Mouse (Mus musculus) MEL (cell line): ENCODE measurements at regions not wholly inside any gene's neighbourhood (a gene's known extent, or its start where the extent isn't known, plus 50 kb on each side); places are given as distances from the start of the nearest gene placed in this dataset.

Source experiments
- DNase-seq: peaks from one replicate; pipeline ENCODE4 v3.0.0; 2011; ENCODE audit warnings: low read depth, low spot score
- H3K27ac ChIP-seq: 2 replicates; pipeline ENCODE4 v1.5.1; 2012; ENCODE audit warnings: low read depth, mild to moderate bottlenecking, control low read depth, low read length, moderate library complexity; ENCODE audit not compliant: control insufficient read depth
- H3K27me3 ChIP-seq, 2 experiments: fragments of 150-350 bp in 1 of 2; sonication (generic) in 1 of 2; 2 replicates each; pipeline ENCODE4 v1.6.1; 2012; ENCODE audit warnings: low read length in 2 of 2, mild to moderate bottlenecking in 2 of 2, improper control_type of control experiment in 1 of 2, moderate library complexity in 1 of 2; ENCODE audit not compliant: insufficient read depth in 2 of 2, control insufficient read depth in 1 of 2
- H3K36me3 ChIP-seq, 2 experiments: 2 replicates each; pipeline ENCODE4 v1.6.1; 2012 to 2014; ENCODE audit warnings: low read length in 2 of 2, improper control_type of control experiment in 1 of 2, inconsistent platforms in 1 of 2, mild to moderate bottlenecking in 1 of 2; ENCODE audit not compliant: insufficient read depth in 2 of 2, control insufficient read depth in 1 of 2
- H3K4me1 ChIP-seq, 2 experiments: fragments of 150-350 bp in 1 of 2; sonication (generic) in 1 of 2; 2 replicates each; pipeline ENCODE4 v1.6.1; 2012; ENCODE audit warnings: low read length in 2 of 2, improper control_type of control experiment in 1 of 2, mild to moderate bottlenecking in 1 of 2; ENCODE audit not compliant: insufficient read depth in 2 of 2, control insufficient read depth in 1 of 2
- H3K4me3 ChIP-seq, 2 experiments: fragments of 150-350 bp in 1 of 2; sonication (generic) in 1 of 2; 2 replicates each; pipeline ENCODE4 v1.5.1; 2012; ENCODE audit warnings: low read depth in 2 of 2, low read length in 2 of 2, mild to moderate bottlenecking in 2 of 2, moderate library complexity in 2 of 2, control low read depth in 1 of 2, improper control_type of control experiment in 1 of 2; ENCODE audit not compliant: control insufficient read depth in 1 of 2, insufficient read depth in 1 of 2
- H3K79me2 ChIP-seq: 2 replicates; pipeline ENCODE4 v1.6.1; 2012; ENCODE audit warnings: mild to moderate bottlenecking, low read length, moderate library complexity; ENCODE audit not compliant: control insufficient read depth, poor library complexity, insufficient read depth
- H3K9ac ChIP-seq: 2 replicates; pipeline ENCODE4 v1.6.1; 2012; ENCODE audit warnings: low read depth, mild to moderate bottlenecking, control low read depth, low read length, moderate library complexity; ENCODE audit not compliant: control insufficient read depth, poor library complexity, severe bottlenecking
- H3K9me3 ChIP-seq: fragments of 150-350 bp; sonication (generic); replicated peaks from 2 replicates; pipeline ENCODE4 v1.6.1; 2012; ENCODE audit warnings: mild to moderate bottlenecking, low read length, improper control_type of control experiment, moderate library complexity; ENCODE audit not compliant: insufficient read depth
- BHLHE40 ChIP-seq: IDR thresholded peaks from 2 replicates; pipeline ENCODE4 v1.6.1; 2012; ENCODE audit warnings: low read depth, mild to moderate bottlenecking, inconsistent platforms, low read length, improper control_type of control experiment, borderline replicate concordance
- CHD2 ChIP-seq: IDR thresholded peaks from 2 replicates; pipeline ENCODE4 v1.6.1; 2011; ENCODE audit warnings: low read length, improper control_type of control experiment
- ELF1 ChIP-seq: IDR thresholded peaks from 2 replicates; pipeline ENCODE4 v1.6.1; 2014; ENCODE audit warnings: low read depth, mild to moderate bottlenecking, inconsistent platforms, low read length, improper control_type of control experiment, moderate library complexity
- EP300 ChIP-seq, 2 experiments: IDR thresholded peaks; 2 replicates each; pipeline ENCODE4 v1.6.1; 2011; ENCODE audit warnings: improper control_type of control experiment in 2 of 2, low read length in 2 of 2, low read depth in 1 of 2, mild to moderate bottlenecking in 1 of 2
- ETS1 ChIP-seq: IDR thresholded peaks from 2 replicates; pipeline ENCODE4 v1.6.1; 2012; ENCODE audit warnings: low read depth, mild to moderate bottlenecking, inconsistent platforms, low read length, improper control_type of control experiment, moderate library complexity
- GABPA ChIP-seq: IDR thresholded peaks from 2 replicates; pipeline ENCODE4 v1.6.1; 2012; ENCODE audit warnings: low read depth, mild to moderate bottlenecking, inconsistent platforms, low read length, improper control_type of control experiment, moderate library complexity
- GATA1 ChIP-seq: IDR thresholded peaks from 2 replicates; pipeline ENCODE4 v1.6.1; 2011; ENCODE audit warnings: low read depth, low read length, improper control_type of control experiment
- HCFC1 ChIP-seq: IDR thresholded peaks from 2 replicates; pipeline ENCODE4 v1.6.1; 2012; ENCODE audit warnings: low read depth, mild to moderate bottlenecking, inconsistent platforms, low read length, improper control_type of control experiment, moderate library complexity
- JUND ChIP-seq: IDR thresholded peaks from 2 replicates; pipeline ENCODE4 v1.6.1; 2011; ENCODE audit warnings: low read depth, mild to moderate bottlenecking, improper control_type of control experiment, low read length
- MAX ChIP-seq: IDR thresholded peaks from 2 replicates; pipeline ENCODE4 v1.6.1; 2011; ENCODE audit warnings: low read length, improper control_type of control experiment
- MEF2A ChIP-seq: IDR thresholded peaks from 2 replicates; pipeline ENCODE4 v1.6.1; 2014; ENCODE audit warnings: low read depth, mild to moderate bottlenecking, inconsistent platforms, low read length, improper control_type of control experiment; ENCODE audit not compliant: poor library complexity, insufficient replicate concordance, severe bottlenecking; ENCODE audit errors: extremely low read depth
- MXI1 ChIP-seq: IDR thresholded peaks from 2 replicates; pipeline ENCODE4 v1.6.1; 2011; ENCODE audit warnings: mild to moderate bottlenecking, low read depth, low read length, improper control_type of control experiment
- POLR2A ChIP-seq, 2 experiments: IDR thresholded peaks; 2 replicates each; pipeline ENCODE4 v1.6.1; 2011 to 2012; ENCODE audit warnings: low read length in 2 of 2, mild to moderate bottlenecking in 2 of 2, control low read depth in 1 of 2, improper control_type of control experiment in 1 of 2, low read depth in 1 of 2, moderate library complexity in 1 of 2; ENCODE audit not compliant: control insufficient read depth in 1 of 2, insufficient read depth in 1 of 2, poor library complexity in 1 of 2
- RCOR1 ChIP-seq: IDR thresholded peaks from 2 replicates; pipeline ENCODE4 v1.6.1; 2012; ENCODE audit warnings: low read depth, mild to moderate bottlenecking, inconsistent platforms, low read length, improper control_type of control experiment
- SIN3A ChIP-seq: IDR thresholded peaks from 2 replicates; pipeline ENCODE4 v1.6.1; 2012; ENCODE audit warnings: low read length, improper control_type of control experiment, inconsistent platforms
- TAL1 ChIP-seq: IDR thresholded peaks from 2 replicates; pipeline ENCODE4 v1.6.1; 2012; ENCODE audit warnings: mild to moderate bottlenecking, inconsistent platforms, low read length, moderate library complexity, mixed read lengths
- TCF12 ChIP-seq: IDR thresholded peaks from 2 replicates; pipeline ENCODE4 v1.6.1; 2014; ENCODE audit warnings: low read depth, mild to moderate bottlenecking, inconsistent platforms, low read length, improper control_type of control experiment, moderate library complexity
- UBTF ChIP-seq: IDR thresholded peaks from 2 replicates; pipeline ENCODE4 v1.6.1; 2012; ENCODE audit warnings: low read depth, mild to moderate bottlenecking, inconsistent platforms, low read length, improper control_type of control experiment, moderate library complexity, borderline replicate concordance; ENCODE audit not compliant: insufficient read depth
- USF1 ChIP-seq: IDR thresholded peaks from 2 replicates; pipeline ENCODE4 v1.6.1; 2014; ENCODE audit warnings: low read depth, mild to moderate bottlenecking, inconsistent platforms, low read length, improper control_type of control experiment, moderate library complexity
- USF2 ChIP-seq, 2 experiments: IDR thresholded peaks; 2 replicates each; pipeline ENCODE4 v1.6.1; 2011 to 2012; ENCODE audit warnings: improper control_type of control experiment in 2 of 2, low read length in 2 of 2, borderline replicate concordance in 1 of 2, inconsistent platforms in 1 of 2, low read depth in 1 of 2, mild to moderate bottlenecking in 1 of 2; ENCODE audit not compliant: insufficient read depth in 1 of 2

DNA sequence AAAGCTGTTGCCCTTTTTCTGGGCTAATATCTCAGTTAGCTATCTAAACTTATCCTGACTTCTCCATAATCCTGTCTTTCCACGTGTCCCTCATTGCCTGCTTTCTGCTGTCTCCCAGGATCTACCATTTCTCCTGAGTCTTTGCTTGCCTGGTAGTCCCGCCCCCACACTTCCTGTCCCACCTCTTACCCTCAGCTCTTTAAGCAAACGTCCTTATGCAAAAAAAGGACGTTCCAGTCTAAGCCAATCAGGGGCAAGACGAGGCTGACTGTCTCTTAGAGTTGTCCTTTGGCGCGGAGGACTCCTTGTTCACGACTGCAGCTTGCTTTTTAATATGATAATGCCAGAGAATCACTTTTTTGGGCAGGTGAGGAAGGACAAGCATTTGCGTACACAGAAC, 79.6 kb upstream of the Hnrnpk start:
- Histone ChIP-seq H3K79me2 (no peaks in the 10 kb centered on the region), H3K36me3 (peaks cover 0 to 35% of the 10 kb centered on the region in 2 experiments; a peak in 2 of 4 replicates), H3K27me3 (no peaks in the 10 kb centered on the region), H3K4me1 (peaks cover 13 to 39% of the 10 kb centered on the region in 2 experiments), H3K4me3 (no peak overlapping the region), H3K27ac (no peak overlapping the region), H3K9me3 (no peaks in the 10 kb centered on the region), H3K9ac (peak overlapping the region; percentile 19; the same call in 1 of the 2 replicates)
- TF ChIP-seq HCFC1 (no peak), POLR2A (IDR thresholded peaks at IDR 0.05; ENCODE audit: control insufficient read depth in 1 of 2, insufficient read depth in 1 of 2, low read depth in 1 of 2, low read length in 2 of 2, poor library complexity in 1 of 2) (peak in 1 of 2 experiments; percentile 38; a peak in 1 of 4 replicates), UBTF (no peak), MAX (0 out of 2 replicates have a peak, but pooled peaks have one; percentile 17)
- DNase-seq, result peak; percentile 81

DNA sequence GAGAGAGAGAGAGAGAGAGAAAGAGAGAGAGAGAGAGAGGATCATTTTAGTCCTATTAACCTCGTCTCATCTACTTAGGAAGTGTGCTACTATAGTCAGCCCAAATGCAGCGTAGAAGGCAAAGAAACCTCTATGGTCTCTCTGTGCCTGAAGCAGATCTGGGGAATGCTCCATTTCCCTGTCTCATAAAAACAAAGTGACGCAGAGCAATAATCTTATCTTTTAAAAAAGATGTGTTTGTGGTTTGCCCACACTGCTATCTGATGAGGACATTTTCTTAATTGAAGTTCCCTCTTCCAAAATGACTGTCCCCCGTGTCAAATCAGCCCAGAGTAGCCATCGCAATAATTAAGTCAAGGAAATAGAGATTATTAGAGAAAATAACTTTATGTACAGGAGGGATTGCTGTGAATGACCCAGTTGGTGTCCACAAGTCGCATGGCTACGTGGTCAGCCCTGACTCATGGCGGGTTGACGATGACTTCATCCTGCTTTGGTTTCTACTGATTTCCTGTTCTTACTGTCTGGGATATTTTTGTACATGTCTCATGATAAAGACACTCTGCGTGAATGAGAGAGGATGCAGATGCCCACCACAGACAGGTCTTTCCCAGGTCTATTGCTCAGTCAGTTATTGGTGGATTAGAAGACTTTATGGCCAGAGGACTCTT, 77.9 kb upstream of the Hnrnpk start:
- H3K9me3 ChIP-seq, result no peaks in the 10 kb centered on the region
- no peak overlapping the region for H3K4me3 ChIP-seq
- H3K27ac ChIP-seq, result peak overlapping the region; percentile 48
- H3K36me3 ChIP-seq, result peaks cover 0 to 48% of the 10 kb centered on the region in 2 experiments; a peak in 2 of 4 replicates
- TF ChIP-seq TAL1 (peak; percentile 65), USF1 (no peak), MAX (0 out of 2 replicates have a peak, but pooled peaks have one; percentile 28), MEF2A (0 out of 2 replicates have a peak, but pooled peaks have one; percentile 4), ETS1 (peak; percentile 93), USF2 (IDR thresholded peaks at IDR 0.05; ENCODE audit: borderline replicate concordance in 1 of 2, insufficient read depth in 1 of 2, low read depth in 1 of 2, low read length in 2 of 2) (no peak), ELF1 (peak; percentile 45; the same call in 1 of the 2 replicates), GABPA (no peak), JUND (0 out of 2 replicates have a peak, but pooled peaks have one; percentile 37), SIN3A (peak; percentile 78), BHLHE40 (0 out of 2 replicates have a peak, but pooled peaks have one; percentile 35), TCF12 (peak; percentile 96), GATA1 (peak; percentile 96), CHD2 (no peak; the same call in 1 of the 2 replicates), MXI1 (peak; percentile 15; the same call in 1 of the 2 replicates), EP300 (IDR thresholded peaks at IDR 0.05; ENCODE audit: low read depth in 1 of 2, low read length in 2 of 2) (peak; percentile 92 to 94), RCOR1 (peak; percentile 93)
- H3K4me1 ChIP-seq, result peaks cover 18 to 51% of the 10 kb centered on the region in 2 experiments
- no peak overlapping the region for H3K9ac ChIP-seq
- no peaks in the 10 kb centered on the region for H3K79me2 ChIP-seq
- H3K27me3 ChIP-seq, result no peaks in the 10 kb centered on the region
- peak; percentile 73 for DNase-seq
